Mouse (Mus musculus): Measurements from ENCODE around the gene Tti1.
A peak's percentile ranks its signal among the peaks of the same experiment; 100 is the strongest.

Tti1 gene

DNA sequence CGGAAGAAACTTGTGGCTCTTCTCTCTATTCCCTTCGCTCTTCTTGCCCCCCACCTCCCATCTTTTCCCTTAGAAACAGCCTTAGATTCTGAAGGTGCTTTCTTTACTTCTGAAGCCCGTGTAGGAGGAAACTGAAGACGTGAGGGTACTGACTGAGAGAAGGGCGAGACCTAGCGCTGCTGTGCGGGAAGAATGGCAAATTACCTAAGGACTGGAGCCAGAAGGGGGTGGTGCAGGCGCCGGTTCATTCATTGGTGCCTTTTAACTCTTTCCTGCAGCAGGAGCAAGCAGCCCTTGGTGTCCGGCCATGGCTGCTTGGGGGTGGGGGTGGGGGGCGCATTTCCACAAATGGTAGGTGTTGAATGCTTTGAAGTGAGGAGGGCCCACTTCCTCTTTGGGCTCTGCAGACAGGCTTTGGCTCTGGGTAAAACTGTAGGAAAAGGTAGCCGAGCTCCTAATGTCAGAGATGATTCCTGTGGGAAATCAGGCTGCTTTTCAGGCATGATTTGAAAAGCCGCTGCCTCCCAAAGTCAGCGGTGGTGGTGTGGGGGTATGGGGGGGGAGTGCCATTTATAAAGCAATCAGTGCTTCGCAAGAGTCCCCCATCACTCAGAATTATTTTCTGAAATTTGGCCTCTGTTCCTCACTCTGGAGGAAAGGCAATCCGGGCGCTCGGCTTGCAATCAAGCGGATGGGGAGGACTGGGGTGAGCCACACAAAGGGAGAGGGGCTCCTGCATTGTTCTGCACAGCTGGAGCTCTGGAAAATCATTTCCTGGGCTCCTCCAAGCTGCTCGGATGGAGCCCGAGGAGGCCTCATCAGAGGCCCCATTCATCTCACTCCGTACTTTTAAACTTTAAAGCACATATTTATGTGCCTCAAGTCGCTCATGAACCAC lies 53.4 kb downstream of the Tti1 start:
- DNase-seq (ENCODE audit: low spot score in 2 of 2): no peak

GRCm38 (mm10) chr2:157970669-157971068 lies 57.6 kb downstream of the Tti1 start:
- DNase-seq (ENCODE audit: low spot score in 2 of 2): no peak

GRCm38 (mm10) chr2:157970124-157970523 lies 58.1 kb downstream of the Tti1 start:
- DNase-seq (ENCODE audit: low spot score in 2 of 2): no peak

GRCm38 (mm10) chr2:157967856-157968255 lies 60.4 kb downstream of the Tti1 start:
- DNase-seq (ENCODE audit: low spot score in 2 of 2): no peak

DNA sequence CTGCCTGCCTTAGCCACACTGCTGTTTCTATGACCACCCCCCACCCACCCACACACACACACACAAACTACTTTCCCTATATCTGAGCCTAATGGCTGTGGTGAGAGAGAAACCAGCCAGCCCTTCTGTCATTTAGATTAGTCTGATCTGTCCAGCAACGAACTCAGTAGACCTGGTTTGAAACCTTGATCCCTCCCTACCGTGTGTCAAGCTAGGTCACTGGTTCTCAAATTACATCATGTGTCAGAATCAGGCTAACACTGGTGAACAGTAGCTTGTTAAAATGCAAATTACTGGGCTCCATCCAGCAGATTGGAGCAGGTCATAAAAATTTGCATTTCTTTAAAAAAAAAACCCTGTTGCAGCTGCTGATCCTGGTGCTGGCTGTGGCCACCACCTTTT lies 70.5 kb downstream of the Tti1 start:
- DNase-seq (ENCODE audit: low spot score in 2 of 2): no peak

- DNase-seq (ENCODE audit: low spot score in 2 of 2): no peak
These were observed 74.3 kb downstream of the Tti1 start for GRCm38 (mm10) chr2:157953978-157954377.

GRCm38 (mm10) chr2:157944156-157944893 lies 83.9 kb downstream of the Tti1 start:
- DNase-seq (ENCODE audit: low spot score in 2 of 2): no peak

DNA sequence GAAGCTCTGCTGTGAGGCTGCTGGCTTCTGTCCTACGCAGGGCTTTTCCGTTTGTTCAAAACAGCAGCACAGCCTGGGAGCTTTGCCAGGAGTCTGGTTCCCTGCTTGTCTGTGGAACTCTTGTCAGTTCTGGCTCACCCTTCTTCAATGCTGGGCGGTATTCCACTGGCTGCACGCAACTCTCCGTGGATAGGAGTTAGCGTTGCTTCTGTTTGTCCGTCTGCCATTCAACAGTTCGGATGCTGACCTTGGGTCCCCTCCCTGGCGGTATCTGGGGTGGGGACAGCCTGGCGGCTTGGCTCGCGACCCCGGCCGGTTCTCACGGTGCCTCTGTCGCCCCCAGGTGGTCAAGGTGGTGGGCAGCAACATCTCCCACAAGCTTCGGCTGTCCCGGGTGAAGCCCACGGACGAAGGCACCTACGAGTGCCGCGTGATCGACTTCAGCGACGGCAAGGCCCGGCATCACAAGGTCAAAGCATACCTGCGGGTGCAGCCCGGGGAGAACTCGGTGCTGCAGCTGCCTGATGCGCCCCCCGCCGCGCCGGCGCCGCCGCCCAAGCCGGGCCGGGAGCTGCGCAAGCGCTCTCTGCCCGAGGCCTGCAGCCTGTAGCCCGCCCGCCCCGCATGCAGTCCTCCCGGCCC lies 84.6 kb downstream of the Tti1 start:
- peak in 1 of 2 experiments; percentile 14 for DNase-seq (ENCODE audit: low spot score in 2 of 2)

DNA sequence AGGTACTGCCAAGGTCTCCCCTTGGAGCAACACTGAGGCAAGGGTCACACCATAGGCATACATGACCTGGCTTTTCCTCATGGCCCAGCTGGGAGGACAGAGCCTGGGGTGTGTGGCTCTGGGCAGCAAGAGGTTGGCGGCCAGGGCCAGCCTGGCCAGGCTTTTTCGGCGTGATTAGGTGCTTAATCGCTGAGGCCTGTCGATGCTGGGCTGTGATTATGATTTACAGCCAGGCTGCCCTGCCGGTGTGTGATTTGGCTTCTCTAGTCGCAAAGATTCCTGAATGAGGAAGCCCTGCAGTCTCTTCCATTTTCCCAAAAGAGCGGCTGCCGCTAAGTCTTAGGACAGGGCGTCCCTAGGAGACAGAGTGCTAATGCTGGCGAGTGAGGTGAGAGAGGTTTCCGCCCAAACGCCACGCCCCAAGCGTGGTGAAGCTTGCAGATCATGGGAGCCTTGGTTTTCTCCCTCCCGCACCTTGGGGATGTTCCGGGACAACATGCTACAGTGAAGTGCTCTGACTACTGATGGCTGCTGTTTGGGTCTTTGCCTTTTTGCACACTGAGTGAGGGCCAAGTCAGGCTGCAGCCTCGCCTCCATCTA lies 87.5 kb downstream of the Tti1 start:
- DNase-seq (ENCODE audit: low spot score in 2 of 2): no peak

- DNase-seq (ENCODE audit: low spot score in 2 of 2): no peak
These were observed 91.6 kb downstream of the Tti1 start for GRCm38 (mm10) chr2:157936676-157937075.

GRCm38 (mm10) chr2:157935444-157936171 lies 92.6 kb downstream of the Tti1 start:
- DNase-seq (ENCODE audit: low spot score in 2 of 2): no peak

- DNase-seq (ENCODE audit: low spot score in 2 of 2): no peak
These were observed 95.6 kb downstream of the Tti1 start for GRCm38 (mm10) chr2:157932655-157933054.

All from natural killer cell, adult 2 months (primary cell).